Mouse (Mus musculus) embryonic facial prominence, embryonic 14.5 days (tissue): ENCODE data around the gene Ogn. TPM values are rescaled to one million over a fixed set of nuclear protein-coding genes. Genes with fewer than 3 reads are reported as not detected.
A peak's percentile ranks its signal among the peaks of the same experiment; 100 is the strongest.
"Not testable (repeated sequence)": the region's sequence is repeated elsewhere in the genome, so short reads cannot be mapped to it uniquely, and the experiment has no call there.

Source experiments
- ATAC-seq: fragments of 200-750 bp; cut with Nextera tagmentation; 2 replicates; pipeline ENCODE4 v1.8.0; 2017; ENCODE audit warnings: low read depth, moderate number of reproducible peaks, moderate TSS enrichment
- DNase-seq: peaks from one replicate; pipeline ENCODE4 v3.0.0-alpha.2; 2015; ENCODE audit warnings: low spot score
- H3K27ac ChIP-seq: fragments of 300-500 bp; sonication (generic); replicated peaks from 2 replicates; pipeline ENCODE4 v1.5.1; 2014; ENCODE audit warnings: low read depth, mild to moderate bottlenecking, low read length, moderate library complexity
- H3K27me3 ChIP-seq: fragments of 300-500 bp; sonication (generic); replicated peaks from 2 replicates; pipeline ENCODE4 v1.6.1; 2014; ENCODE audit warnings: low read length; ENCODE audit not compliant: control insufficient read depth, insufficient read depth
- H3K36me3 ChIP-seq: fragments of 300-500 bp; sonication (generic); 2 replicates; pipeline ENCODE4 v1.6.1; 2014; ENCODE audit warnings: low read length, mixed read lengths; ENCODE audit not compliant: control insufficient read depth, insufficient read depth
- H3K4me1 ChIP-seq: fragments of 300-500 bp; sonication (generic); 2 replicates; pipeline ENCODE4 v1.6.1; 2014; ENCODE audit warnings: antibody characterized with exemption, low read length; ENCODE audit not compliant: control insufficient read depth, insufficient read depth
- H3K4me2 ChIP-seq: fragments of 300-500 bp; sonication (generic); 2 replicates; pipeline ENCODE4 v1.6.1; 2014; ENCODE audit warnings: low read depth, mild to moderate bottlenecking, low read length, moderate library complexity, mixed read lengths
- H3K4me3 ChIP-seq: fragments of 300-500 bp; sonication (generic); 2 replicates; pipeline ENCODE4 v1.5.1; 2014; ENCODE audit warnings: low read depth, mild to moderate bottlenecking, low read length
- H3K9ac ChIP-seq: fragments of 300-500 bp; sonication (generic); 2 replicates; pipeline ENCODE4 v1.6.1; 2014; ENCODE audit warnings: low read depth, mild to moderate bottlenecking, low read length, moderate library complexity, mixed read lengths
- H3K9me3 ChIP-seq: fragments of 300-500 bp; sonication (generic); 2 replicates; pipeline ENCODE4 v1.6.1; 2016; ENCODE audit warnings: low read length; ENCODE audit not compliant: control insufficient read depth
- WGBS: fragments of 180-500 bp; shearing (Covaris S2); extraction: QIAGEN DNeasy Blood & Tissue Kit; methylation state at CpG from one replicate; pipeline ENCODE4 v1.1.7; 2014; 5-methylcytosine and 5-hydroxymethylcytosine counted together
- polyA plus RNA-seq: library from polyadenylated mRNA; unstranded; fragments of >200 nt; fragmentation: Nextera tagmentation; extraction: Ambion mirVana; gene quantifications from 2 replicates; pipeline ENCODE4 v1.2.1, GENCODE M21; 2014

Gene Ogn
- polyA plus RNA-seq, 1 experiment from 2014 or later, result 318 TPM

GRCm38 (mm10) chr13:49584307-49585005, 23.4 kb upstream of the Ogn start:
- Histone ChIP-seq H3K4me3 (peak overlapping the region; percentile 4; the same call in 1 of the 2 replicates), H3K27me3 (no peaks in the 10 kb centered on the region), H3K9ac (no peak overlapping the region), H3K4me2 (peak overlapping the region; percentile 27), H3K4me1 (peaks cover 25% of the 10 kb centered on the region), H3K9me3 (no peaks in the 10 kb centered on the region), H3K36me3 (no peaks in the 10 kb centered on the region), H3K27ac (peak overlapping the region; percentile 89)
- 47% methylated on average over 8 of the region's 8 CpGs for WGBS
- peak; percentile 91 for DNase-seq
- no peak for ATAC-seq

GRCm38 (mm10) chr13:49586062-49586461, 21.8 kb upstream of the Ogn start:
- H3K4me3 ChIP-seq, result no peak overlapping the region
- H3K27ac ChIP-seq, result no peak overlapping the region; the same call in 1 of the 2 replicates
- H3K36me3 ChIP-seq, result no peaks in the 10 kb centered on the region
- ATAC-seq (no peak), DNase-seq (no peak)
- H3K9ac ChIP-seq, result no peak overlapping the region
- H3K9me3 ChIP-seq, result no peaks in the 10 kb centered on the region
- no peaks in the 10 kb centered on the region for H3K27me3 ChIP-seq
- no peak overlapping the region for H3K4me2 ChIP-seq
- 87% methylated on average over 6 of the region's 6 CpGs for WGBS
- H3K4me1 ChIP-seq, result peaks cover 23% of the 10 kb centered on the region

GRCm38 (mm10) chr13:49602541-49602940, 5.3 kb upstream of the Ogn start:
- H3K4me2 ChIP-seq, H3K9me3 ChIP-seq, H3K36me3 ChIP-seq, H3K4me1 ChIP-seq, H3K9ac ChIP-seq, DNase-seq, H3K27me3 ChIP-seq, ATAC-seq, H3K4me3 ChIP-seq, H3K27ac ChIP-seq: not testable (repeated sequence)
- 66% methylated on average over 2 of the region's 2 CpGs for WGBS

- Histone ChIP-seq H3K27me3 (no peaks in the 10 kb centered on the region), H3K4me3 (no peak overlapping the region), H3K27ac (peak overlapping the region; percentile 30; the same call in 1 of the 2 replicates), H3K9ac (no peak overlapping the region), H3K36me3 (no peaks in the 10 kb centered on the region), H3K9me3 (peaks cover 3% of the 10 kb centered on the region; the same call in 1 of the 2 replicates), H3K4me1 (0 out of 2 replicates have a peak, but pooled peaks cover 5% of the 10 kb centered on the region), H3K4me2 (no peak overlapping the region)
- ATAC-seq, result no peak
- peak; percentile 53 for DNase-seq
These were observed 4.2 kb upstream of the Ogn start for GRCm38 (mm10) chr13:49603603-49604002.

- H3K9ac ChIP-seq, result peak overlapping the region; percentile 57
- H3K4me3 ChIP-seq, result peak overlapping the region; percentile 38
- H3K27ac ChIP-seq, result peak overlapping the region; percentile 87
- WGBS, result 27% methylated on average over 4 of the region's 4 CpGs
- no peaks in the 10 kb centered on the region for H3K9me3 ChIP-seq
- no peaks in the 10 kb centered on the region for H3K27me3 ChIP-seq
- H3K4me1 ChIP-seq, result peaks cover 8% of the 10 kb centered on the region; the same call in 1 of the 2 replicates
- peaks cover 12% of the 10 kb centered on the region; the same call in 1 of the 2 replicates for H3K36me3 ChIP-seq
- peak; percentile 55 for DNase-seq
- peak overlapping the region; percentile 48 for H3K4me2 ChIP-seq
- no peak for ATAC-seq
These were observed 910 bp downstream of the Ogn start for GRCm38 (mm10) chr13:49608589-49609322.

- Histone ChIP-seq H3K36me3 (peaks cover 18% of the 10 kb centered on the region; the same call in 1 of the 2 replicates), H3K4me1 (peaks cover 2% of the 10 kb centered on the region; the same call in 1 of the 2 replicates), H3K9me3 (no peaks in the 10 kb centered on the region), H3K4me3 (no peak overlapping the region), H3K9ac (no peak overlapping the region), H3K27ac (0 out of 2 replicates have a peak overlapping the region, but pooled peaks have one; percentile 6), H3K4me2 (no peak overlapping the region), H3K27me3 (no peaks in the 10 kb centered on the region)
- DNase-seq, result no peak
- WGBS, result 90% methylated on average over 3 of the region's 3 CpGs
- ATAC-seq, result no peak
These were observed 9.2 kb downstream of the Ogn start for GRCm38 (mm10) chr13:49617021-49617420.

- DNase-seq (no peak), ATAC-seq (no peak)
- Histone ChIP-seq H3K9ac (no peak overlapping the region), H3K4me3 (no peak overlapping the region), H3K36me3 (peaks cover 15% of the 10 kb centered on the region; the same call in 1 of the 2 replicates), H3K4me1 (no peaks in the 10 kb centered on the region), H3K27ac (no peak overlapping the region), H3K9me3 (no peaks in the 10 kb centered on the region), H3K27me3 (no peaks in the 10 kb centered on the region), H3K4me2 (no peak overlapping the region)
These were observed 10.5 kb downstream of the Ogn start for GRCm38 (mm10) chr13:49618365-49618764.

GRCm38 (mm10) chr13:49623216-49623615, 15.4 kb downstream of the Ogn start:
- no peak for ATAC-seq
- H3K27me3 ChIP-seq, result no peaks in the 10 kb centered on the region
- H3K27ac ChIP-seq, result no peak overlapping the region
- H3K4me1 ChIP-seq, result no peaks in the 10 kb centered on the region
- H3K4me2 ChIP-seq, result no peak overlapping the region
- WGBS, result 71% methylated on average over 1 of the region's 1 CpGs
- peaks cover 18% of the 10 kb centered on the region; the same call in 1 of the 2 replicates for H3K36me3 ChIP-seq
- no peaks in the 10 kb centered on the region for H3K9me3 ChIP-seq
- H3K4me3 ChIP-seq, result no peak overlapping the region
- H3K9ac ChIP-seq, result no peak overlapping the region
- no peak for DNase-seq
